Mouse (Mus musculus) embryonic fibroblast, embryonic 13.5 days (primary cell): ENCODE results near the gene Twnk.

Experiments
- CTCF ChIP-seq: IDR thresholded peaks from 2 replicates; pipeline ENCODE4 v1.5.1; 2011; ENCODE audit warnings: mild to moderate bottlenecking, control low read depth, low read length, moderate library complexity, borderline replicate concordance; ENCODE audit not compliant: insufficient read depth
- POLR2A ChIP-seq: IDR thresholded peaks from 2 replicates; pipeline ENCODE4 v1.6.1; 2011; ENCODE audit warnings: low read depth, mild to moderate bottlenecking, control low read depth, low read length, moderate library complexity

GRCm38 (mm10) chr19:45026958-45027670, 21.7 kb downstream of the Twnk start:
- TF ChIP-seq POLR2A: no peak
- TF ChIP-seq CTCF: no peak
